18 mouse cellular contexts compared by ENCODE assay signal in the genomic region with DNA sequence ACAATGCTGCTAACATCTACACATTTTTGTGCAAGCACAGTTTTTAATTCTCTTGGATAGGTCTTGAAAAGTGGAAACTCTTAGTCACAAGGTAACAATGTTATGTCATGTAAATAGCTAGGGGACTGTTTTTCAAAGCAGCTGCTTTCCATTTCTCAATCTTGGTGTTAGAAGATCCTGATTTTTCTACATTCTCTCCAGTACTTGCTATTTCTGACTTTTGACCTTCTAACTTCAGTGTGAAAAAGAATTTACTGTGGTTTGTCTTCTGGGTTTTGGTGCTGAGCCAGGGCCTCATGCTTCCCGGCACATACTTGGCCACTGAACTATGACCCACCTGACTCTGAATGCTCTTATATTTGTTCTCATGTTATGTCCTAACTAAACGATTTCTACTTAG. TPM values are rescaled to one million over a fixed set of nuclear protein-coding genes. Genes with fewer than 3 reads are reported as not detected.
DNase-seq lines count a peak whose midpoint lies in the region; ATAC-seq and TF ChIP-seq lines count a peak whose summit lies in the region.
"Had no signal": no experiment of that assay in that cellular context is flagged by ENCODE, and none has a peak within 500 bp of the region (broad histone marks: within the 10 kb centered on the region; RNA-seq: fewer than 3 reads in every experiment).

No protein-coding gene starts in this region.

- CTCF ChIA-PET in Patski (lab: Charles Lee): interaction anchor here (0.7 kb wide), 1 partner anchor 9 kb away, joined by 3 read pairs; the partner anchor contains the start of gene Epb41l5

- POLR2A ChIA-PET in Patski (lab: Charles Lee): no interaction called here

- peak; percentile 23 for ATAC-seq in Patski
- ATAC-seq: intestine, embryonic 15.5 days had no signal

- in situ Hi-C loops in Patski (cut with MboI; ENCODE audit: low pct_unique_long_range_greater_than_20kb): no loop called here

- TF ChIP-seq CTCF in Patski (IDR thresholded peaks at IDR 0.05): no peak

- peak; percentile 10 for DNase-seq in lung, postnatal 10 days
- DNase-seq in lung, postnatal 25 days (ENCODE audit: low spot score): no peak
- no peak for DNase-seq in Patski (ENCODE audit: low read depth, low spot score)
- peak; percentile 88 for DNase-seq in kidney, adult 9 months
- peak; percentile 39 to 65 for DNase-seq in kidney, postnatal 4 days
- DNase-seq in frontal cortex, adult 2 months (ENCODE audit: extremely low spot score in 1 of 2, low spot score in 1 of 2): no peak
- no peak for DNase-seq in layer of hippocampus, postnatal 36 days
- DNase-seq: cerebellum, adult 8-10 months; gastrocnemius, postnatal 25 days; layer of hippocampus, adult 9-11 months; lung, postnatal 4 days; thymus, postnatal 4 days had no signal

- H3K27me3 ChIP-seq in Patski: no peaks in the 10 kb centered on the region
- H3K27me3 ChIP-seq: embryonic facial prominence, embryonic 12.5 days; intestine, embryonic 15.5 days; limb, embryonic 13.5 days; liver, embryonic 15.5 days; midbrain, embryonic 12.5 days; neural tube, embryonic 13.5 days had no signal

RNA-seq across cellular contexts. Expression of gene Epb41l5, which starts 8.8 kb away (rescaled TPM):
- 27.9 TPM for polyA plus RNA-seq in Patski (2021)
- polyA plus RNA-seq in frontal cortex, adult 2 months (2012; rRNA removed): 6.1 TPM in 2 replicates
- total RNA-seq in layer of hippocampus, postnatal 36 days (2021): 1 to 10 TPM; 6.4 to 6.8 TPM

Comparison
In these comparisons a context has a peak if more than half of its experiments do, and no peak if none do; other contexts are left out.
1. DNase-seq: peak in lung, postnatal 10 days (single experiment), kidney, adult 9 months (single experiment) and kidney, postnatal 4 days (2 of 2); none in lung, postnatal 25 days (single experiment), Patski (single experiment), frontal cortex, adult 2 months (0 of 2) and layer of hippocampus, postnatal 36 days (0 of 2).